Mouse (Mus musculus): ENCODE measurements around the gene Susd1. TPM values are rescaled to one million over a fixed set of nuclear protein-coding genes. Genes with fewer than 3 reads are reported as not detected.

Gene Susd1
- polyA plus RNA-seq, 1 experiment from 2014 or later = 11.2 TPM

- WGBS (ENCODE audit: insufficient replicate concordance) = 90% methylated on average over 11 of the region's 11 CpGs
- ATAC-seq (ENCODE audit: low read depth) = no peak
- H3K4me3 ChIP-seq (replicated peaks) = no peak overlapping the region
- H3K4me2 ChIP-seq = no peak overlapping the region
- H3K9ac ChIP-seq = no peak overlapping the region
- H3K4me1 ChIP-seq (replicated peaks) = peaks cover 12% of the 10 kb centered on the region
- no peaks in the 10 kb centered on the region for H3K9me3 ChIP-seq (replicated peaks)
- peaks cover 18% of the 10 kb centered on the region for H3K36me3 ChIP-seq
- H3K27me3 ChIP-seq = no peaks in the 10 kb centered on the region
- DNase-seq = no peak
- no peak overlapping the region for H3K27ac ChIP-seq
Measured at GRCm38 (mm10) chr4:59336846-59337532, 101.4 kb downstream of the Susd1 start.

- Histone ChIP-seq H3K36me3 (peaks cover 23% of the 10 kb centered on the region), H3K4me2 (no peak overlapping the region), H3K27ac (no peak overlapping the region), H3K27me3 (no peaks in the 10 kb centered on the region), H3K9ac (no peak overlapping the region), H3K4me1 (replicated peaks) (peaks cover 18% of the 10 kb centered on the region), H3K4me3 (replicated peaks) (no peak overlapping the region), H3K9me3 (replicated peaks) (no peaks in the 10 kb centered on the region)
- WGBS (ENCODE audit: insufficient replicate concordance) = 87% methylated on average over 7 of the region's 7 CpGs
- ATAC-seq (ENCODE audit: low read depth) = no peak
- DNase-seq = no peak
Measured at GRCm38 (mm10) chr4:59336439-59336809, 102.0 kb downstream of the Susd1 start.

GRCm38 (mm10) chr4:59335616-59336438 lies 102.6 kb downstream of the Susd1 start:
- no peaks in the 10 kb centered on the region for H3K27me3 ChIP-seq
- H3K27ac ChIP-seq = no peak overlapping the region
- peaks cover 24% of the 10 kb centered on the region for H3K4me1 ChIP-seq (replicated peaks)
- no peak for ATAC-seq (ENCODE audit: low read depth)
- no peak for DNase-seq
- WGBS (ENCODE audit: insufficient replicate concordance) = 74% methylated on average over 9 of the region's 9 CpGs
- no peak overlapping the region for H3K4me3 ChIP-seq (replicated peaks)
- no peak overlapping the region for H3K9ac ChIP-seq
- H3K4me2 ChIP-seq = no peak overlapping the region
- H3K36me3 ChIP-seq = peaks cover 27% of the 10 kb centered on the region
- H3K9me3 ChIP-seq (replicated peaks) = no peaks in the 10 kb centered on the region

GRCm38 (mm10) chr4:59335101-59335500 lies 103.3 kb downstream of the Susd1 start:
- Histone ChIP-seq H3K9ac (no peak overlapping the region), H3K4me1 (replicated peaks) (peaks cover 28% of the 10 kb centered on the region), H3K36me3 (peaks cover 32% of the 10 kb centered on the region), H3K9me3 (replicated peaks) (no peaks in the 10 kb centered on the region), H3K27me3 (no peaks in the 10 kb centered on the region), H3K4me2 (no peak overlapping the region), H3K27ac (no peak overlapping the region), H3K4me3 (replicated peaks) (no peak overlapping the region)
- DNase-seq (no peak), ATAC-seq (ENCODE audit: low read depth) (no peak)
- 85% methylated on average over 7 of the region's 7 CpGs for WGBS (ENCODE audit: insufficient replicate concordance)

GRCm38 (mm10) chr4:59334236-59334635 lies 104.2 kb downstream of the Susd1 start:
- Histone ChIP-seq H3K9me3 (replicated peaks) (no peaks in the 10 kb centered on the region), H3K36me3 (peaks cover 40% of the 10 kb centered on the region), H3K4me1 (replicated peaks) (peaks cover 26% of the 10 kb centered on the region), H3K4me3 (replicated peaks) (no peak overlapping the region), H3K27ac (no peak overlapping the region), H3K27me3 (no peaks in the 10 kb centered on the region), H3K9ac (no peak overlapping the region), H3K4me2 (no peak overlapping the region)
- ATAC-seq (ENCODE audit: low read depth) (no peak), DNase-seq (no peak)
- WGBS (ENCODE audit: insufficient replicate concordance) = 74% methylated on average over 4 of the region's 4 CpGs

- no peaks in the 10 kb centered on the region for H3K9me3 ChIP-seq (replicated peaks)
- 84% methylated on average over 14 of the region's 14 CpGs for WGBS (ENCODE audit: insufficient replicate concordance)
- H3K27me3 ChIP-seq = no peaks in the 10 kb centered on the region
- no peak overlapping the region for H3K4me3 ChIP-seq (replicated peaks)
- H3K4me2 ChIP-seq = no peak overlapping the region
- peaks cover 44% of the 10 kb centered on the region for H3K36me3 ChIP-seq
- DNase-seq (no peak), ATAC-seq (ENCODE audit: low read depth) (no peak)
- H3K4me1 ChIP-seq (replicated peaks) = peaks cover 26% of the 10 kb centered on the region
- no peak overlapping the region for H3K27ac ChIP-seq
- H3K9ac ChIP-seq = no peak overlapping the region
Measured at GRCm38 (mm10) chr4:59333424-59333895, 105.0 kb downstream of the Susd1 start.

GRCm38 (mm10) chr4:59332691-59333423 lies 105.6 kb downstream of the Susd1 start:
- WGBS (ENCODE audit: insufficient replicate concordance) = 82% methylated on average over 9 of the region's 9 CpGs
- ATAC-seq (ENCODE audit: low read depth) = no peak
- Histone ChIP-seq H3K36me3 (peaks cover 47% of the 10 kb centered on the region), H3K9ac (no peak overlapping the region), H3K27ac (peak overlapping the region; percentile 81; the same call in 1 of the 2 replicates), H3K4me1 (replicated peaks) (peaks cover 26% of the 10 kb centered on the region), H3K9me3 (replicated peaks) (no peaks in the 10 kb centered on the region), H3K27me3 (no peaks in the 10 kb centered on the region), H3K4me2 (no peak overlapping the region), H3K4me3 (replicated peaks) (no peak overlapping the region)
- no peak for DNase-seq

- no peak overlapping the region for H3K4me2 ChIP-seq
- peak overlapping the region; percentile 81 for H3K27ac ChIP-seq
- ATAC-seq (ENCODE audit: low read depth) (no peak; the same call in 1 of the 2 replicates), DNase-seq (no peak)
- H3K4me1 ChIP-seq (replicated peaks) = peaks cover 26% of the 10 kb centered on the region
- WGBS (ENCODE audit: insufficient replicate concordance) = 58% methylated on average over 5 of the region's 5 CpGs
- no peak overlapping the region for H3K4me3 ChIP-seq (replicated peaks)
- H3K9me3 ChIP-seq (replicated peaks) = no peaks in the 10 kb centered on the region
- no peaks in the 10 kb centered on the region for H3K27me3 ChIP-seq
- H3K9ac ChIP-seq = no peak overlapping the region
- peaks cover 46% of the 10 kb centered on the region for H3K36me3 ChIP-seq
Measured at GRCm38 (mm10) chr4:59332089-59332488, 106.3 kb downstream of the Susd1 start.

- Histone ChIP-seq H3K4me3 (replicated peaks) (no peak overlapping the region), H3K4me1 (replicated peaks) (peaks cover 26% of the 10 kb centered on the region), H3K27ac (peak overlapping the region; percentile 81), H3K9me3 (replicated peaks) (no peaks in the 10 kb centered on the region), H3K36me3 (peaks cover 46% of the 10 kb centered on the region), H3K9ac (peak overlapping the region; percentile 36; the same call in 1 of the 2 replicates), H3K27me3 (no peaks in the 10 kb centered on the region), H3K4me2 (no peak overlapping the region)
- ATAC-seq (ENCODE audit: low read depth) (peak; percentile 56), DNase-seq (peak; percentile 23)
- WGBS (ENCODE audit: insufficient replicate concordance) = 21% methylated on average over 9 of the region's 9 CpGs
Measured at GRCm38 (mm10) chr4:59331633-59332032, 106.8 kb downstream of the Susd1 start.

- Histone ChIP-seq H3K4me3 (replicated peaks) (no peak overlapping the region), H3K4me2 (no peak overlapping the region), H3K27ac (peak overlapping the region; percentile 81), H3K9me3 (replicated peaks) (no peaks in the 10 kb centered on the region), H3K36me3 (peaks cover 46% of the 10 kb centered on the region), H3K27me3 (no peaks in the 10 kb centered on the region), H3K9ac (peak overlapping the region; percentile 36; the same call in 1 of the 2 replicates), H3K4me1 (replicated peaks) (peaks cover 26% of the 10 kb centered on the region)
- WGBS (ENCODE audit: insufficient replicate concordance) = 32% methylated on average over 10 of the region's 10 CpGs
- ATAC-seq (ENCODE audit: low read depth) (peak; percentile 60), DNase-seq (no peak)
Measured at GRCm38 (mm10) chr4:59330961-59331604, 107.3 kb downstream of the Susd1 start.

Measured in liver, embryonic 13.5 days (tissue).